Mouse (Mus musculus) hindbrain, embryonic 15.5 days (tissue): ENCODE data around the gene Gm11099. TPM values are rescaled to one million over a fixed set of nuclear protein-coding genes. Genes with fewer than 3 reads are reported as not detected.

Experiments
- ATAC-seq: fragments of 200-750 bp; cut with Nextera tagmentation; 2 replicates; pipeline ENCODE4 v1.8.0; 2017; ENCODE audit warnings: low read depth, moderate number of reproducible peaks, moderate TSS enrichment; ENCODE audit not compliant: low FRiP score
- H3K27ac ChIP-seq: fragments of 300-500 bp; sonication (generic); replicated peaks from 2 replicates; pipeline ENCODE4 v1.5.1; 2015; ENCODE audit warnings: mild to moderate bottlenecking, inconsistent platforms
- H3K27me3 ChIP-seq: fragments of 300-500 bp; sonication (generic); 2 replicates; pipeline ENCODE4 v1.6.1; 2015; ENCODE audit warnings: control low read depth, inconsistent platforms
- H3K36me3 ChIP-seq: fragments of 300-500 bp; sonication (generic); 2 replicates; pipeline ENCODE4 v1.6.1; 2015; ENCODE audit warnings: control low read depth, inconsistent platforms
- H3K4me1 ChIP-seq: fragments of 300-500 bp; sonication (generic); replicated peaks from 2 replicates; pipeline ENCODE4 v1.6.1; 2015; ENCODE audit warnings: control low read depth, inconsistent platforms
- H3K4me2 ChIP-seq: fragments of 300-500 bp; sonication (generic); 2 replicates; pipeline ENCODE4 v1.6.1; 2015; ENCODE audit warnings: moderate library complexity, mild to moderate bottlenecking, inconsistent platforms
- H3K4me3 ChIP-seq: fragments of 300-500 bp; sonication (generic); 2 replicates; pipeline ENCODE4 v1.5.1; 2015; ENCODE audit warnings: mild to moderate bottlenecking, inconsistent platforms
- H3K9ac ChIP-seq: fragments of 300-500 bp; sonication (generic); 2 replicates; pipeline ENCODE4 v1.6.1; 2015; ENCODE audit warnings: inconsistent platforms
- H3K9me3 ChIP-seq: fragments of 300-500 bp; sonication (generic); 2 replicates; pipeline ENCODE4 v1.6.1; 2016; ENCODE audit warnings: control low read depth, inconsistent platforms
- WGBS: fragments of 180-500 bp; shearing (Covaris S2); methylation state at CpG from one replicate; pipeline ENCODE4 v1.1.7; 2015; 5-methylcytosine and 5-hydroxymethylcytosine counted together
- polyA plus RNA-seq: library from polyadenylated mRNA; unstranded; fragments of >200 nt; fragmentation: Nextera tagmentation; extraction: Ambion mirVana; gene quantifications from 2 replicates; pipeline ENCODE4 v1.2.1, GENCODE M21; 2015

Gene Gm11099
- polyA plus RNA-seq, 1 experiment from 2014 or later = not detected

DNA sequence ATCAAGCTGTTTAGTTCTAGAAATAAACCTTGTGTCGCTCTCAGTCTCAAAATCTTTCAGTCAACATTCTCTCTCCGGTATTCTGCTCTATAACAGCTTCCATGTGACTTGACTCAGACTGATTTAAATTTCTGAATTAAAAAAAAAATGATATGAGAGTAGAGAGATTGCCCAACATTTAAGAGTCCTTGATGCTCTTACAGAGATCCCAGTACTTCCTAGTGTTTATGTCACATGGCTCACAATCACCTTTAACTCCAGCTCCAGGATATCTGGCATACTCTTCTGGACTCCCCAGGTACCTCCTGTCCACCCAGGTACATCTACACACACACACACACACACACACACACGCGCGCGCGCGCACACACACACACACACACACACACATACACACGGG, 53.1 kb downstream of the Gm11099 start:
- WGBS = 94% methylated on average over 9 of the region's 9 CpGs
- no peak for ATAC-seq

DNA sequence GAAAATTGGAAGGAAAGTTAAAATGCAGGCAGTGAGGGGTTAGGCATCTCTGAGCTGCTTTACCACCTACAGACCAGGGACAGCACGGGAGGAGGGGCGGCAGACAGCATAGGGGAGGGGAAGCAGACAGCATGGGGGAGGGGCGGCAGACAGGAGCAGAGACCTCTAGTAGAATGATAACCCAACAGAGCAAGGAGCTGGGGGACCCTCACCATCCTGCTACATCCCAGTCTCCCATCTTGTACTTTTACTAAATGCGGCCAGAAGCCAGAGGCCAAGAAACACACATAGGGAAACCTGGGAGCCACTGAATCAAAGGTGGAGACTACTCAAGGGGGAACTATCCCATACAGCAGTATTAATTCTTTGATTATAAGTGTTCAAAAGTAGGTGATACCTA, 59.1 kb downstream of the Gm11099 start:
- Histone ChIP-seq H3K4me1 (no peaks in the 10 kb centered on the region), H3K27ac (no peak overlapping the region), H3K4me3 (no peak overlapping the region), H3K9me3 (no peaks in the 10 kb centered on the region), H3K36me3 (no peaks in the 10 kb centered on the region), H3K4me2 (no peak overlapping the region), H3K9ac (no peak overlapping the region), H3K27me3 (no peaks in the 10 kb centered on the region)
- 47% methylated on average over 4 of the region's 4 CpGs for WGBS
- no peak for ATAC-seq

More for the DNA sequence above, 53.1 kb downstream of the Gm11099 start:
- Histone ChIP-seq H3K9ac (no peak overlapping the region), H3K4me1 (no peaks in the 10 kb centered on the region), H3K36me3 (no peaks in the 10 kb centered on the region), H3K9me3 (no peaks in the 10 kb centered on the region), H3K27me3 (no peaks in the 10 kb centered on the region), H3K4me2 (no peak overlapping the region), H3K27ac (no peak overlapping the region), H3K4me3 (no peak overlapping the region)

DNA sequence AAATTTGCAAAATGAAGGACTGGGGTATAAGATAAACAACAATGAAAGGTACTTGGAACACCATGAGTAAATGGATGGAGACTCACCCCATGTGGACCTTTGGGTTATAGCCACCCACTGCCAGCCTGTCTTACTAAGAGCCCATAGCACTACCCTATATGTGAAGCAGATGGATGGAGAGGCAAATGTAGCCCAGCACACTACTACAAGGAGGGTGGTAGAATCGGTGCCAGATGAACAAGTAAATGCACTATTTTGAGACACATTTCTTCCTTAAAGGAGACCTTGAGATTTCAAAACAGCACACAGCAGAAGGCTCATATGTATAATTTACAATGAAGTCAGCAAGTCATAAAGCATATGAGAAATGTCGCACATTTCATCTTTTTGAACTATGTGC, 66.3 kb downstream of the Gm11099 start:
- Histone ChIP-seq H3K4me2 (no peak overlapping the region), H3K4me1 (no peaks in the 10 kb centered on the region), H3K4me3 (no peak overlapping the region), H3K36me3 (no peaks in the 10 kb centered on the region), H3K27me3 (no peaks in the 10 kb centered on the region), H3K27ac (no peak overlapping the region), H3K9me3 (no peaks in the 10 kb centered on the region), H3K9ac (no peak overlapping the region)
- WGBS = 93% methylated on average over 2 of the region's 2 CpGs
- ATAC-seq = no peak

DNA sequence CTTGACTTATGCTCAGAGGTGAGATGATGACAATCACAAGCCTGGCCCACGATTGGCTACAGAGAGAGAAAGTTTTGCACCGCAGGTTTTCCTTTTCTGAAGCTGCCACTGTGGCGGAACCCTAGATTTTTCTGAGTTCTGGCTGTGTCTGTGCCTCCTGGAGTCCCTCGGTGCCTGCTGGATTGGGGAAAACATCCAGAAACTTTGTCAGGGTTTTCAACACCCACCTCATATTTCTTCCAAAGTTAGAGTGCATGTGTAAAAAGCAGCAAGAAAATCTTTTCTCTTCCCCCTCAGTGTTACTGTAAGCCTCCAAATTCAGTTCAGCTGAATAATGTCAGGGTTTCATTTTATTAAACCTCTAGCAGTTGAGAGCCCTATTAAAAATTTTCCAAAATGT, 82.1 kb downstream of the Gm11099 start:
- ATAC-seq = no peak
- Histone ChIP-seq H3K36me3 (no peaks in the 10 kb centered on the region), H3K27me3 (no peaks in the 10 kb centered on the region), H3K9ac (no peak overlapping the region), H3K4me1 (no peaks in the 10 kb centered on the region), H3K27ac (no peak overlapping the region), H3K9me3 (no peaks in the 10 kb centered on the region), H3K4me2 (no peak overlapping the region), H3K4me3 (no peak overlapping the region)
- WGBS = 87% methylated on average over 4 of the region's 4 CpGs

DNA sequence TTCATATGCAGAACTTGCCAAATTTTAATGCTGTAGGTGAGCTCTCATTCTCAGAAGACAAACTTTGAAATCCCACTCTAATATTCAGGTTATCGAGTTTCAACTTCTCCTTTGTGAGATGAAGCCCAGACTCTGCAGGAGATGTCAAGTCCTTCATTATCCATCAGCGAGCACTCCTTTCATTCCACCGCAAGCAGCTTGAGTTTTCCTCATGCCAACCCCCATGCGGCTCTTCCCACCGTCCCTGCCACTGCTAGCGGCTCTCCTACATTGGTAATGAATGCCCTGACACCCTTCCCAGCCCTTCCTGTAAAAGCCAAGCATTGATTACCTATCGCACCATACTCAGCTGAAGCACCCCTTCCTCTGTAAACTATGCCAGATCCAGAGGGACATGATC, 89.6 kb downstream of the Gm11099 start:
- no peak overlapping the region for H3K9ac ChIP-seq
- no peaks in the 10 kb centered on the region for H3K9me3 ChIP-seq
- ATAC-seq = no peak
- WGBS = 55% methylated on average over 7 of the region's 7 CpGs
- no peaks in the 10 kb centered on the region for H3K27me3 ChIP-seq
- no peak overlapping the region for H3K4me3 ChIP-seq
- H3K27ac ChIP-seq = no peak overlapping the region
- no peaks in the 10 kb centered on the region for H3K4me1 ChIP-seq
- H3K4me2 ChIP-seq = no peak overlapping the region
- no peaks in the 10 kb centered on the region for H3K36me3 ChIP-seq

DNA sequence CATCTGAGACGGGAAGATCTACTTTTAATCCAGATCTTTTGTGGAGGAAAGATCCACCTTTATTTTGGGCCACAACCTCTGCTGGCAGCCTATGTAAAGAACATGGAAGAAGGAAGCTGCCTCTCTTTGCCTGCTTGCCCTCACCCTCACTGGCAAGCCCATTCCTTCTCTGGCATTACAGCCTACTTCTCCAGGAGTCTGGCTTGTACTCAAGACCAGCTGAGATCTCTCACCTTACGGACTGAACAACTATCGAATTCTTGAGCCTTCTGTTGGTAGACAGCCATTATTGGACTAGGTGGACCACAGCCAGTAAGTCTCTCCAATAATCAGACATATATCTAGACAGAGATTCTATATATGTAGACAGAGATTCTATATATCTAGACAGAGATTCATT, 92.9 kb downstream of the Gm11099 start:
- ATAC-seq = no peak
- H3K9ac ChIP-seq = no peak overlapping the region
- no peaks in the 10 kb centered on the region for H3K27me3 ChIP-seq
- no peaks in the 10 kb centered on the region for H3K4me1 ChIP-seq
- WGBS = 97% methylated on average over 3 of the region's 3 CpGs
- H3K36me3 ChIP-seq = no peaks in the 10 kb centered on the region
- no peaks in the 10 kb centered on the region for H3K9me3 ChIP-seq
- H3K27ac ChIP-seq = no peak overlapping the region
- no peak overlapping the region for H3K4me2 ChIP-seq
- H3K4me3 ChIP-seq = no peak overlapping the region

DNA sequence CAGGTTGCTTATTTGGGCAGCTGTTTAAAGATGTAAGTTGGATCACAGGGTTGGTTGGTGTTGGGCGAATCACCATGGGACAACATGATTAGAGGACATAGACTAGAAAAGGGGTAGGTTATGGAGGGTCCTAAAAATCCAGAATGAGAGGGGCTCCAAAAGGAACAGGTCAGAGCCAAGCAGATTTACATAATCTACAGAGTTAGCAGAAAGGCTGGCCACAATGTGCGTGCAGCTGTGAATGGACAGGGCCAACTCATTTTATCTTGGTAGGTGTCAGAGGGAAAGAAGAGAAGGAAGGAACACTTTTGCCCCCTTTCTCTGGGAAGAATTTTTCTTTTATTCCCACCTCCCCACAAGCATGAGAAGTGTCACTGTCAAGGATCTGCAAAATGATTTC, 97.1 kb downstream of the Gm11099 start:
- ATAC-seq = no peak
- WGBS = 55% methylated on average over 2 of the region's 2 CpGs
- Histone ChIP-seq H3K4me2 (no peak overlapping the region), H3K36me3 (no peaks in the 10 kb centered on the region), H3K4me1 (no peaks in the 10 kb centered on the region), H3K4me3 (no peak overlapping the region), H3K9ac (no peak overlapping the region), H3K27ac (no peak overlapping the region), H3K9me3 (no peaks in the 10 kb centered on the region), H3K27me3 (no peaks in the 10 kb centered on the region)

DNA sequence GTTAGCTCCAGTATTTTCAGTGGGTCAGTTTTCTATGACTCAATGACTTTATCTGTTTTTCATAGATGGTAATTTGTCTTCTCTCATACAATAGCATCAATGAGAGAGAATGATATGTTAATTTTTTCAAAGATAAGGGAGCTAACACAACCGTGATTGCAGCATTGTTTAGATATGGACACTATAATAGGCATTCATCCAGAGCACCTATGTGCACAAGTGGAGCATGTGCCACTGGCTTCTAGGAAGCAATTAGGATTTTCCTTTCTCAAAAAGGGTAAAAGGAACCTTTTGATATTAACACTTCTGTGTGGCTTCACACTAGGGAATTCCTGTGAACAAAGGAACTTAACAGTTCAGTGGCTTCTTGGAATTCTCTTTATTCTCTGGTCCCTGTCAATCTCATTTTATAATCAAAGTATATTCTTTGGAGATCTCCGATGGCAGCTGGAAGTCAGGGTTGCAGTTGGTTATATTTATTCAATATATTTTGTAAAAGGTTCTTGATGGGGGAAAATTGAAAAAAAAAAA, 97.6 kb downstream of the Gm11099 start:
- H3K9ac ChIP-seq = no peak overlapping the region
- no peak for ATAC-seq
- 18% methylated on average over 2 of the region's 2 CpGs for WGBS
- H3K9me3 ChIP-seq = no peaks in the 10 kb centered on the region
- H3K4me1 ChIP-seq = no peaks in the 10 kb centered on the region
- H3K27ac ChIP-seq = no peak overlapping the region
- H3K27me3 ChIP-seq = no peaks in the 10 kb centered on the region
- H3K36me3 ChIP-seq = no peaks in the 10 kb centered on the region
- no peak overlapping the region for H3K4me2 ChIP-seq
- H3K4me3 ChIP-seq = no peak overlapping the region
